Mouse (Mus musculus) MEL (cell line): ENCODE results near the gene Cd209a. TPM values are rescaled to one million over a fixed set of nuclear protein-coding genes. Genes with fewer than 3 reads are reported as not detected.
A peak's percentile ranks its signal among the peaks of the same experiment; 100 is the strongest.

Experiments
- DNase-seq: peaks from one replicate; pipeline ENCODE4 v3.0.0; 2011; ENCODE audit warnings: low read depth, low spot score
- H3K27ac ChIP-seq: 2 replicates; pipeline ENCODE4 v1.5.1; 2012; ENCODE audit warnings: low read depth, mild to moderate bottlenecking, control low read depth, low read length, moderate library complexity; ENCODE audit not compliant: control insufficient read depth
- H3K27me3 ChIP-seq, 2 experiments: fragments of 150-350 bp in 1 of 2; sonication (generic) in 1 of 2; 2 replicates each; pipeline ENCODE4 v1.6.1; 2012; ENCODE audit warnings: low read length in 2 of 2, mild to moderate bottlenecking in 2 of 2, improper control_type of control experiment in 1 of 2, moderate library complexity in 1 of 2; ENCODE audit not compliant: insufficient read depth in 2 of 2, control insufficient read depth in 1 of 2
- H3K36me3 ChIP-seq, 2 experiments: 2 replicates each; pipeline ENCODE4 v1.6.1; 2012 to 2014; ENCODE audit warnings: low read length in 2 of 2, improper control_type of control experiment in 1 of 2, inconsistent platforms in 1 of 2, mild to moderate bottlenecking in 1 of 2; ENCODE audit not compliant: insufficient read depth in 2 of 2, control insufficient read depth in 1 of 2
- H3K4me1 ChIP-seq, 2 experiments: fragments of 150-350 bp in 1 of 2; sonication (generic) in 1 of 2; 2 replicates each; pipeline ENCODE4 v1.6.1; 2012; ENCODE audit warnings: low read length in 2 of 2, improper control_type of control experiment in 1 of 2, mild to moderate bottlenecking in 1 of 2; ENCODE audit not compliant: insufficient read depth in 2 of 2, control insufficient read depth in 1 of 2
- H3K4me3 ChIP-seq, 2 experiments: fragments of 150-350 bp in 1 of 2; sonication (generic) in 1 of 2; 2 replicates each; pipeline ENCODE4 v1.5.1; 2012; ENCODE audit warnings: low read depth in 2 of 2, low read length in 2 of 2, mild to moderate bottlenecking in 2 of 2, moderate library complexity in 2 of 2, control low read depth in 1 of 2, improper control_type of control experiment in 1 of 2; ENCODE audit not compliant: control insufficient read depth in 1 of 2, insufficient read depth in 1 of 2
- H3K79me2 ChIP-seq: 2 replicates; pipeline ENCODE4 v1.6.1; 2012; ENCODE audit warnings: mild to moderate bottlenecking, low read length, moderate library complexity; ENCODE audit not compliant: control insufficient read depth, poor library complexity, insufficient read depth
- H3K9ac ChIP-seq: 2 replicates; pipeline ENCODE4 v1.6.1; 2012; ENCODE audit warnings: low read depth, mild to moderate bottlenecking, control low read depth, low read length, moderate library complexity; ENCODE audit not compliant: control insufficient read depth, poor library complexity, severe bottlenecking
- H3K9me3 ChIP-seq: fragments of 150-350 bp; sonication (generic); replicated peaks from 2 replicates; pipeline ENCODE4 v1.6.1; 2012; ENCODE audit warnings: mild to moderate bottlenecking, low read length, improper control_type of control experiment, moderate library complexity; ENCODE audit not compliant: insufficient read depth
- BHLHE40 ChIP-seq: IDR thresholded peaks from 2 replicates; pipeline ENCODE4 v1.6.1; 2012; ENCODE audit warnings: low read depth, mild to moderate bottlenecking, inconsistent platforms, low read length, improper control_type of control experiment, borderline replicate concordance
- CHD1 ChIP-seq: IDR thresholded peaks from 2 replicates; pipeline ENCODE4 v1.6.1; 2012; ENCODE audit warnings: low read depth, mild to moderate bottlenecking, inconsistent platforms, low read length, improper control_type of control experiment
- CHD2 ChIP-seq: IDR thresholded peaks from 2 replicates; pipeline ENCODE4 v1.6.1; 2011; ENCODE audit warnings: low read length, improper control_type of control experiment
- ELF1 ChIP-seq: IDR thresholded peaks from 2 replicates; pipeline ENCODE4 v1.6.1; 2014; ENCODE audit warnings: low read depth, mild to moderate bottlenecking, inconsistent platforms, low read length, improper control_type of control experiment, moderate library complexity
- GATA1 ChIP-seq: IDR thresholded peaks from 2 replicates; pipeline ENCODE4 v1.6.1; 2011; ENCODE audit warnings: low read depth, low read length, improper control_type of control experiment
- JUND ChIP-seq: IDR thresholded peaks from 2 replicates; pipeline ENCODE4 v1.6.1; 2011; ENCODE audit warnings: low read depth, mild to moderate bottlenecking, improper control_type of control experiment, low read length
- KAT2A ChIP-seq: conservative IDR thresholded peaks from 2 replicates; pipeline ENCODE4 v1.6.1; 2012; ENCODE audit warnings: low read depth, low read length, improper control_type of control experiment, inconsistent platforms
- MAX ChIP-seq: IDR thresholded peaks from 2 replicates; pipeline ENCODE4 v1.6.1; 2011; ENCODE audit warnings: low read length, improper control_type of control experiment
- MYB ChIP-seq: IDR thresholded peaks from 2 replicates; pipeline ENCODE4 v1.6.1; 2011; ENCODE audit warnings: mild to moderate bottlenecking, low read depth, low read length, improper control_type of control experiment
- MYC ChIP-seq: IDR thresholded peaks from 2 replicates; pipeline ENCODE4 v1.6.1; 2011; ENCODE audit warnings: low read depth, mild to moderate bottlenecking, low read length, improper control_type of control experiment, moderate library complexity
- POLR2AphosphoS2 ChIP-seq: IDR thresholded peaks from 2 replicates; pipeline ENCODE4 v1.6.1; 2011; ENCODE audit warnings: low read length, improper control_type of control experiment
- RCOR1 ChIP-seq: IDR thresholded peaks from 2 replicates; pipeline ENCODE4 v1.6.1; 2012; ENCODE audit warnings: low read depth, mild to moderate bottlenecking, inconsistent platforms, low read length, improper control_type of control experiment
- TAL1 ChIP-seq: IDR thresholded peaks from 2 replicates; pipeline ENCODE4 v1.6.1; 2012; ENCODE audit warnings: mild to moderate bottlenecking, inconsistent platforms, low read length, moderate library complexity, mixed read lengths
- TBP ChIP-seq: IDR thresholded peaks from 2 replicates; pipeline ENCODE4 v1.8.0; 2011; ENCODE audit warnings: low read depth, low read length, improper control_type of control experiment
- TCF12 ChIP-seq: IDR thresholded peaks from 2 replicates; pipeline ENCODE4 v1.6.1; 2014; ENCODE audit warnings: low read depth, mild to moderate bottlenecking, inconsistent platforms, low read length, improper control_type of control experiment, moderate library complexity
- USF1 ChIP-seq: IDR thresholded peaks from 2 replicates; pipeline ENCODE4 v1.6.1; 2014; ENCODE audit warnings: low read depth, mild to moderate bottlenecking, inconsistent platforms, low read length, improper control_type of control experiment, moderate library complexity
- polyA plus RNA-seq, 2 experiments: library from polyadenylated mRNA; stranded (reverse) in 1 of 2; unstranded in 1 of 2; fragments of >175 nt in 1 of 2; fragments of >200 nt in 1 of 2; gene quantifications; 2 replicates each; pipeline versions ENCODE4 v1.2.1 to v1.2.4; 2012; ENCODE audit warnings: low replicate concordance in 2 of 2, low read depth in 1 of 2; ENCODE audit not compliant: insufficient read length in 2 of 2, insufficient read depth in 1 of 2, missing spikeins in 1 of 2
- total RNA-seq: library from RNA; depleted of rRNA; stranded (reverse); fragments of 300-350 nt; gene quantifications from 2 replicates; pipeline ENCODE4 v1.2.3, GENCODE M21; 2012

Gene Cd209a
- total and polyA plus RNA-seq, 3 experiments = not detected

DNA sequence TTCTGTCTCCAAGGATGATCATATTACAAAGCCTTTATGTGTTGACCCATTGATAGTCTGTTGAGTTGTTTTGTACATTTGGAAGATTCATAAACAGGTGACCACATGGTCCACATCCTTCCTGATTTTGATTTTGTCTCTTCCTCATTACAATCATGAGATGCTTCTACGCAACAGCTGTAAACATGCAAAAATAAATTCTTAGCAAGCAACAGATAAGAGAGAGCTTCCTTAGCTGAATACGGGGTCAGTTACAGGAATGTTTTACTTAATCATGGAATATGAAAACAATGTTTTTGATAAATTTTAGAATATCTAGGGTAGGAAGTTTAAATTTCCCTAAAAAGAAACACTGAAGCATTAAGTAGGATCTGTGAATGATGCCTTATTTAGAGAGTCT, 11.8 kb downstream of the Cd209a start:
- Histone ChIP-seq H3K79me2 (no peaks in the 10 kb centered on the region), H3K27ac (no peak overlapping the region), H3K27me3 (no peaks in the 10 kb centered on the region), H3K36me3 (no peaks in the 10 kb centered on the region), H3K9ac (no peak overlapping the region), H3K4me1 (no peaks in the 10 kb centered on the region), H3K9me3 (no peaks in the 10 kb centered on the region), H3K4me3 (no peak overlapping the region)
- DNase-seq = no peak
- TF ChIP-seq CHD1 (no peak), TBP (no peak), ELF1 (no peak), MYC (no peak), POLR2AphosphoS2 (no peak), MAX (no peak)

DNA sequence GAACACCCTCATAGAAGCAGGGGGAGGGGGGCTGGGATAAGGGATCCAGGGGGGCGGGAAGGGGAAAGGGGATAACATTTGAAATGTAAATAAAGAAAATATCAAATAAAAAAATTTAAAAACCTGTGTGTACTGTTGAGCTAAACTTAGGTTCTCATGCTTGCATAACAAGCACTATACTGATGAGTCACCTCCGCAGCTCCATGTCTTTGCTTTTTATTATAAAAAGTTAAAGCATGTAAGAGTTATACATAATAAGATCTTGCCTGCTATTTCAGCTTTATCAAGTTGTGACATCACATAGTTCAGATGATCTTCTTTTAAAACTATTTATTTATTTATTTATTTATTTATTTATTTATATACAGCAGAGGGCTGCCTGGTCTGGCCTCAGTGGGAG, 13.2 kb downstream of the Cd209a start:
- no peaks in the 10 kb centered on the region for H3K79me2 ChIP-seq
- no peak overlapping the region for H3K9ac ChIP-seq
- H3K4me3 ChIP-seq = no peak overlapping the region
- H3K9me3 ChIP-seq = no peaks in the 10 kb centered on the region
- no peak overlapping the region for H3K27ac ChIP-seq
- H3K4me1 ChIP-seq = no peaks in the 10 kb centered on the region
- H3K36me3 ChIP-seq = no peaks in the 10 kb centered on the region
- no peak for DNase-seq
- no peaks in the 10 kb centered on the region for H3K27me3 ChIP-seq
- no peak for TF ChIP-seq USF1
- no peak for TF ChIP-seq KAT2A
- TF ChIP-seq BHLHE40 = no peak
- no peak for TF ChIP-seq TAL1
- TF ChIP-seq CHD2 = no peak
- TF ChIP-seq RCOR1 = no peak
- TF ChIP-seq GATA1 = no peak
- TF ChIP-seq CHD1 = no peak
- no peak for TF ChIP-seq TCF12
- no peak for TF ChIP-seq JUND
- no peak for TF ChIP-seq POLR2AphosphoS2
- TF ChIP-seq MYB = no peak

DNA sequence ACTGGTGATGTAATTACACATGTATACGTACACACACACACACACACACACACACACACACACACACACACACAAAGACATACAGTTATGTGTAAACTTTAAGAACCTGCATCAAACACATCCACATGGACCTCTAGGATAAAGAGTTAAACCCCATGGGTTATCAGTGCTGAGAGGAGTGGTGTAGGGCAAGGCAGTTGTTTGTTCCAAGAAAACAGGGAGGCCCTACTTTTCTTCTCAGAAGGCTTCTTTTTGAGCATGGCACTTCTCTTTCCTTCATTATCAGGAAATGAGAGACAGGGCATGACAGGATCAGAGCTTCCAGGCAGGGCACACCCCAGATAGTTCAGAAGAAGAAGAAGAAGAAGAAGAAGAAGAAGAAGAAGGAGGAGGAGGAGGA, 14.7 kb downstream of the Cd209a start:
- H3K4me1 ChIP-seq = no peaks in the 10 kb centered on the region
- no peak overlapping the region for H3K27ac ChIP-seq
- no peak overlapping the region for H3K9ac ChIP-seq
- no peak overlapping the region for H3K4me3 ChIP-seq
- no peaks in the 10 kb centered on the region for H3K27me3 ChIP-seq
- no peaks in the 10 kb centered on the region for H3K36me3 ChIP-seq
- DNase-seq = peak; percentile 17
- no peaks in the 10 kb centered on the region for H3K79me2 ChIP-seq
- no peaks in the 10 kb centered on the region for H3K9me3 ChIP-seq
- TF ChIP-seq POLR2AphosphoS2 = no peak
